Mouse (Mus musculus): ENCODE measurements around the gene Csnka2ip. TPM values are rescaled to one million over a fixed set of nuclear protein-coding genes. Genes with fewer than 3 reads are reported as not detected.

Csnka2ip gene
- total RNA-seq (2012; rRNA removed) (not detected in 2 replicates), total RNA-seq (2014; rRNA removed) (not detected in 2 replicates), polyA plus RNA-seq (2012; ENCODE audit: insufficient read length, low read depth) (not detected in 2 replicates)

GRCm38 (mm10) chr16:64602308-64602707 lies at the start of gene Csnka2ip:
Gene Csnka2ip, minus strand, starts transcription at chr16:64602408.
- no peaks in the 10 kb centered on the region for H3K4me1 ChIP-seq (ENCODE audit: control insufficient read depth in 1 of 2, insufficient read depth in 2 of 2)
- H3K79me2 ChIP-seq (replicated peaks; ENCODE audit: control insufficient read depth, extremely low read depth, insufficient read depth, poor library complexity, severe bottlenecking): no peaks in the 10 kb centered on the region
- no peak within 1 kb of the TSS for H3K9ac ChIP-seq (ENCODE audit: insufficient read depth, low read depth)
- H3K9me3 ChIP-seq (replicated peaks; ENCODE audit: low read length): no peaks in the 10 kb centered on the region
- no peak for TF ChIP-seq POLR2A (IDR thresholded peaks at IDR 0.05; ENCODE audit: low read depth, low read length)
- no peak for TF ChIP-seq IRF4 (IDR thresholded peaks at IDR 0.05; ENCODE audit: low read depth, low read length)
- TF ChIP-seq MXI1 (IDR thresholded peaks at IDR 0.05; ENCODE audit: low read depth, low read length): no peak
- no peak for TF ChIP-seq UBTF (IDR thresholded peaks at IDR 0.05; ENCODE audit: low read depth, low read length)
- no peak for TF ChIP-seq TBP (conservative IDR thresholded peaks at IDR 0.05; ENCODE audit: low read depth, low read length)
- no peak for TF ChIP-seq CHD2 (IDR thresholded peaks at IDR 0.05; ENCODE audit: low read length)
- TF ChIP-seq MYC (IDR thresholded peaks at IDR 0.05; ENCODE audit: low read depth, low read length): no peak
- TF ChIP-seq E2F4 (IDR thresholded peaks at IDR 0.05; ENCODE audit: insufficient replicate concordance, low read depth, low read length): no peak
- TF ChIP-seq MAX (IDR thresholded peaks at IDR 0.05; ENCODE audit: low read length): no peak
- no peak for TF ChIP-seq ZNF384 (IDR thresholded peaks at IDR 0.05; ENCODE audit: low read depth, low read length)
- no peak for TF ChIP-seq ZMIZ1 (IDR thresholded peaks at IDR 0.05; ENCODE audit: low read depth, low read length)
- no peak for TF ChIP-seq PAX5 (IDR thresholded peaks at IDR 0.05; ENCODE audit: low read length)
- no peak for TF ChIP-seq CHD1 (IDR thresholded peaks at IDR 0.05; ENCODE audit: low read depth, low read length)
- TF ChIP-seq SIN3A (IDR thresholded peaks at IDR 0.05; ENCODE audit: low read length): no peak
- TF ChIP-seq MAFK (IDR thresholded peaks at IDR 0.05; ENCODE audit: insufficient replicate concordance, low read length): no peak
- no peak for TF ChIP-seq MAZ (IDR thresholded peaks at IDR 0.05; ENCODE audit: low read depth, low read length)
- no peak for TF ChIP-seq JUND (conservative IDR thresholded peaks at IDR 0.05; ENCODE audit: low read depth, low read length)
- no peak for TF ChIP-seq HCFC1 (IDR thresholded peaks at IDR 0.05; ENCODE audit: low read depth, low read length)
- no peak for TF ChIP-seq ETS1 (conservative IDR thresholded peaks at IDR 0.05; ENCODE audit: low read depth, low read length)
- in situ Hi-C loops (cut with MboI; ENCODE audit: low pct_ligation_motif_present, low pct_unique_long_range_greater_than_20kb, low sequenced_read_pairs): no loop called here
- no peak within 1 kb of the TSS for H3K4me3 ChIP-seq (replicated peaks in 1 of 3; ENCODE audit: low read depth in 2 of 3, low read length in 2 of 3, poor library complexity in 1 of 3)
- dilution Hi-C loops (cut with MboI; ENCODE audit: extremely low pct_ligation_motif_present, extremely low pct_unique_long_range_greater_than_20kb, low sequenced_read_pairs): no loop called here
- no peaks in the 10 kb centered on the region for H3K27me3 ChIP-seq (replicated peaks)
- no peaks in the 10 kb centered on the region for H3K36me3 ChIP-seq (replicated peaks in 1 of 2; ENCODE audit: control insufficient read depth in 1 of 2, insufficient read depth in 1 of 2, low read length in 1 of 2)
- no peak within 1 kb of the TSS for H3K4me2 ChIP-seq (ENCODE audit: insufficient read depth, low read depth, poor library complexity, severe bottlenecking)
- DNase-seq (ENCODE audit: extremely low read depth): no peak
- no peak within 1 kb of the TSS for H3K27ac ChIP-seq (ENCODE audit: insufficient read depth, low read depth)

GRCm38 (mm10) chr16:64649594-64650290 lies 47.5 kb upstream of the Csnka2ip start:
- H3K79me2 ChIP-seq (replicated peaks; ENCODE audit: control insufficient read depth, extremely low read depth, insufficient read depth, poor library complexity, severe bottlenecking): no peaks in the 10 kb centered on the region
- no peak overlapping the region for H3K4me2 ChIP-seq (ENCODE audit: insufficient read depth, low read depth, poor library complexity, severe bottlenecking)
- H3K9ac ChIP-seq (ENCODE audit: insufficient read depth, low read depth): no peak overlapping the region
- H3K4me1 ChIP-seq (ENCODE audit: control insufficient read depth in 1 of 2, insufficient read depth in 2 of 2): peaks cover 0 to 7% of the 10 kb centered on the region in 2 experiments; a peak in 2 of 4 replicates
- dilution Hi-C loops (cut with MboI; ENCODE audit: extremely low pct_ligation_motif_present, extremely low pct_unique_long_range_greater_than_20kb, low sequenced_read_pairs) (no loop called here), in situ Hi-C loops (cut with MboI; ENCODE audit: low pct_ligation_motif_present, low pct_unique_long_range_greater_than_20kb, low sequenced_read_pairs) (no loop called here)
- DNase-seq (ENCODE audit: extremely low read depth): no peak
- no peak overlapping the region for H3K27ac ChIP-seq (ENCODE audit: insufficient read depth, low read depth)
- no peak overlapping the region for H3K4me3 ChIP-seq (replicated peaks in 1 of 3; ENCODE audit: low read depth in 2 of 3, low read length in 2 of 3, poor library complexity in 1 of 3)
- no peaks in the 10 kb centered on the region for H3K9me3 ChIP-seq (replicated peaks; ENCODE audit: low read length)
- no peaks in the 10 kb centered on the region for H3K27me3 ChIP-seq (replicated peaks)
- no peaks in the 10 kb centered on the region for H3K36me3 ChIP-seq (replicated peaks in 1 of 2; ENCODE audit: control insufficient read depth in 1 of 2, insufficient read depth in 1 of 2, low read length in 1 of 2)
- TF ChIP-seq TBP (conservative IDR thresholded peaks at IDR 0.05; ENCODE audit: low read depth, low read length) (no peak), HCFC1 (IDR thresholded peaks at IDR 0.05; ENCODE audit: low read depth, low read length) (no peak), GABPA (IDR thresholded peaks at IDR 0.05; ENCODE audit: insufficient replicate concordance, low read depth, low read length) (no peak)

Measured in CH12.LX (cell line).